Mouse (Mus musculus): ENCODE measurements around the gene Lysmd4. TPM values are rescaled to one million over a fixed set of nuclear protein-coding genes. Genes with fewer than 3 reads are reported as not detected.

Lysmd4 gene
- polyA plus RNA-seq, 1 experiment = 9.3 TPM

GRCm38 (mm10) chr7:67228891-67229602 lies 6.7 kb downstream of the Lysmd4 start:
- 88% methylated on average over 5 of the region's 5 CpGs for WGBS
- TF ChIP-seq CTCF (IDR thresholded peaks at IDR 0.05; ENCODE audit: borderline replicate concordance, control insufficient read depth, extremely low read depth, insufficient read depth, low read length, poor library complexity) (peak; percentile 80; the same call in 1 of the 2 replicates), POLR2A (IDR thresholded peaks at IDR 0.05; ENCODE audit: control insufficient read depth, extremely low read depth, insufficient read depth, low read length, poor library complexity) (no peak)
- Histone ChIP-seq H3K27ac (ENCODE audit: control insufficient read depth, insufficient read depth, low read length) (no peak overlapping the region), H3K4me3 (ENCODE audit: control insufficient read depth, insufficient read depth, low read length) (no peak overlapping the region), H3K4me1 (replicated peaks; ENCODE audit: control insufficient read depth, insufficient read depth, low read length) (no peaks in the 10 kb centered on the region), H3K36me3 (ENCODE audit: control insufficient read depth, insufficient read depth, low read length) (peaks cover 18% of the 10 kb centered on the region), H3K27me3 (ENCODE audit: control insufficient read depth, insufficient read depth, low read length) (no peaks in the 10 kb centered on the region)
- peak; percentile 51 for DNase-seq

GRCm38 (mm10) chr7:67229701-67230100 lies 7.4 kb downstream of the Lysmd4 start:
- Histone ChIP-seq H3K4me3 (ENCODE audit: control insufficient read depth, insufficient read depth, low read length) (no peak overlapping the region), H3K4me1 (replicated peaks; ENCODE audit: control insufficient read depth, insufficient read depth, low read length) (no peaks in the 10 kb centered on the region), H3K36me3 (ENCODE audit: control insufficient read depth, insufficient read depth, low read length) (peaks cover 24% of the 10 kb centered on the region), H3K27ac (ENCODE audit: control insufficient read depth, insufficient read depth, low read length) (no peak overlapping the region), H3K27me3 (ENCODE audit: control insufficient read depth, insufficient read depth, low read length) (no peaks in the 10 kb centered on the region)
- TF ChIP-seq POLR2A (IDR thresholded peaks at IDR 0.05; ENCODE audit: control insufficient read depth, extremely low read depth, insufficient read depth, low read length, poor library complexity) (no peak), CTCF (IDR thresholded peaks at IDR 0.05; ENCODE audit: borderline replicate concordance, control insufficient read depth, extremely low read depth, insufficient read depth, low read length, poor library complexity) (no peak)
- 96% methylated on average over 3 of the region's 3 CpGs for WGBS
- no peak for DNase-seq

GRCm38 (mm10) chr7:67230221-67230620 lies 7.9 kb downstream of the Lysmd4 start:
- 97% methylated on average over 3 of the region's 3 CpGs for WGBS
- no peak for DNase-seq
- TF ChIP-seq POLR2A (IDR thresholded peaks at IDR 0.05; ENCODE audit: control insufficient read depth, extremely low read depth, insufficient read depth, low read length, poor library complexity) (no peak), CTCF (IDR thresholded peaks at IDR 0.05; ENCODE audit: borderline replicate concordance, control insufficient read depth, extremely low read depth, insufficient read depth, low read length, poor library complexity) (no peak)
- Histone ChIP-seq H3K4me3 (ENCODE audit: control insufficient read depth, insufficient read depth, low read length) (no peak overlapping the region), H3K36me3 (ENCODE audit: control insufficient read depth, insufficient read depth, low read length) (peaks cover 30% of the 10 kb centered on the region), H3K4me1 (replicated peaks; ENCODE audit: control insufficient read depth, insufficient read depth, low read length) (no peaks in the 10 kb centered on the region), H3K27ac (ENCODE audit: control insufficient read depth, insufficient read depth, low read length) (no peak overlapping the region), H3K27me3 (ENCODE audit: control insufficient read depth, insufficient read depth, low read length) (no peaks in the 10 kb centered on the region)

GRCm38 (mm10) chr7:67230640-67231140 lies 8.3 kb downstream of the Lysmd4 start:
- Histone ChIP-seq H3K27ac (ENCODE audit: control insufficient read depth, insufficient read depth, low read length) (no peak overlapping the region), H3K36me3 (ENCODE audit: control insufficient read depth, insufficient read depth, low read length) (peaks cover 34% of the 10 kb centered on the region), H3K4me1 (replicated peaks; ENCODE audit: control insufficient read depth, insufficient read depth, low read length) (no peaks in the 10 kb centered on the region), H3K4me3 (ENCODE audit: control insufficient read depth, insufficient read depth, low read length) (no peak overlapping the region), H3K27me3 (ENCODE audit: control insufficient read depth, insufficient read depth, low read length) (no peaks in the 10 kb centered on the region)
- no peak for DNase-seq
- TF ChIP-seq CTCF (IDR thresholded peaks at IDR 0.05; ENCODE audit: borderline replicate concordance, control insufficient read depth, extremely low read depth, insufficient read depth, low read length, poor library complexity) = no peak
- no peak for TF ChIP-seq POLR2A (IDR thresholded peaks at IDR 0.05; ENCODE audit: control insufficient read depth, extremely low read depth, insufficient read depth, low read length, poor library complexity)
- 92% methylated on average over 3 of the region's 3 CpGs for WGBS

GRCm38 (mm10) chr7:67232504-67232903 lies 10.2 kb downstream of the Lysmd4 start:
- Histone ChIP-seq H3K4me3 (ENCODE audit: control insufficient read depth, insufficient read depth, low read length) (no peak overlapping the region), H3K27ac (ENCODE audit: control insufficient read depth, insufficient read depth, low read length) (no peak overlapping the region), H3K27me3 (ENCODE audit: control insufficient read depth, insufficient read depth, low read length) (no peaks in the 10 kb centered on the region), H3K36me3 (ENCODE audit: control insufficient read depth, insufficient read depth, low read length) (peaks cover 52% of the 10 kb centered on the region), H3K4me1 (replicated peaks; ENCODE audit: control insufficient read depth, insufficient read depth, low read length) (no peaks in the 10 kb centered on the region)
- 96% methylated on average over 14 of the region's 14 CpGs for WGBS
- no peak for TF ChIP-seq POLR2A (IDR thresholded peaks at IDR 0.05; ENCODE audit: control insufficient read depth, extremely low read depth, insufficient read depth, low read length, poor library complexity)
- TF ChIP-seq CTCF (IDR thresholded peaks at IDR 0.05; ENCODE audit: borderline replicate concordance, control insufficient read depth, extremely low read depth, insufficient read depth, low read length, poor library complexity) = no peak
- no peak for DNase-seq

GRCm38 (mm10) chr7:67234797-67235196 lies 12.5 kb downstream of the Lysmd4 start:
- no peak for DNase-seq
- TF ChIP-seq POLR2A (IDR thresholded peaks at IDR 0.05; ENCODE audit: control insufficient read depth, extremely low read depth, insufficient read depth, low read length, poor library complexity) = no peak
- Histone ChIP-seq H3K36me3 (ENCODE audit: control insufficient read depth, insufficient read depth, low read length) (peaks cover 66% of the 10 kb centered on the region), H3K27me3 (ENCODE audit: control insufficient read depth, insufficient read depth, low read length) (no peaks in the 10 kb centered on the region), H3K4me3 (ENCODE audit: control insufficient read depth, insufficient read depth, low read length) (no peak overlapping the region), H3K27ac (ENCODE audit: control insufficient read depth, insufficient read depth, low read length) (no peak overlapping the region), H3K4me1 (replicated peaks; ENCODE audit: control insufficient read depth, insufficient read depth, low read length) (peaks cover 3% of the 10 kb centered on the region)
- WGBS = 88% methylated on average over 8 of the region's 8 CpGs

Data from thymus, adult 2 months (tissue).